Mouse (Mus musculus): ENCODE measurements around the gene Slc9a3r1.

- no peak for TF ChIP-seq CTCF (IDR thresholded peaks at IDR 0.05)
- TF ChIP-seq EP300 (IDR thresholded peaks at IDR 0.05): no peak
Measured at GRCm38 (mm10) chr11:115217439-115218410, 54.6 kb downstream of the Slc9a3r1 start.

Measured in lung, postnatal 0 days (tissue).